Mouse (Mus musculus): ENCODE data around the gene Gucy2g. TPM values are rescaled to one million over a fixed set of nuclear protein-coding genes. Genes with fewer than 3 reads are reported as not detected.

Gene Gucy2g
- polyA plus RNA-seq, 1 experiment from 2014 or later, result 0.06 TPM

DNA sequence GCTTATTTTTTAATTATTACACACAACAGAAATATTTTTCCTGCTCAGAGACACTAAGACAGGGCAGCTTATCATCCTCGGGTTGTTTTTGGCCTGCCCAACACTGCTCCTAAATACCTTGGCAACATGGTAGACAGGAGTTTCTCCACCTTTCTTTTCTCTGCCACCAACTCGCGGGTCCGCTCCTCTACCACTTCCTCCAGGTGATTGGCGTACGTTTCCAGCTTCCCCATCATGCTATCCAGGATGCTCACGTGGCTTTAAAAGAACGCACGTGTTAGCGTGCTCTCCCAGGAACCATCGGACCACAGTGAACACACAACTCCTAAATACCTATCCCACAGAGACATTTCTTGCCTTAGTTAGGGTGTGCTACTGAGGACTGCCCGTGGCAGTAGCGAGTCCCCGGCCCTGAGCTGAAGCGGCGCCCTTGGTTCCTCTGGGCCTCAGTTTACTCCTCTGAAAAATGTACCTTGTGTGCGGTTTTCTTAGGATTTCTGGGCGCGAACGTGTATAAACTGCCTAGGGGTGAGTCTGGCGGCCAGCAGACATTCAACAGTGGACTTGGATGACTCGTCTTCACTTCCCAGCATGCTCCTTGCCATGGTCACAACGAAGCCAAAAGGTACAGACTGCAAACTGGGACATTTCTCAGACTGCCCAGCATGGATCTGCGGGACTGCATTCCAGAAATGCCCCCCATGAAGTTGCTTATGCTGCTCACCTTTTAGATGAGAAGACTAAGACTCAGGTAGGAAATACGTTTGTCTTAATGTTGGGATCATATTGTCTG, 33.1 kb downstream of the Gucy2g start:
- H3K9me3 ChIP-seq (ENCODE audit: control insufficient read depth, low read length), result no peaks in the 10 kb centered on the region
- H3K36me3 ChIP-seq (ENCODE audit: control insufficient read depth, insufficient read depth, low read length), result no peaks in the 10 kb centered on the region
- no peak overlapping the region for H3K9ac ChIP-seq (ENCODE audit: low read depth, low read length)
- H3K27ac ChIP-seq (replicated peaks; ENCODE audit: low read depth, low read length), result no peak overlapping the region
- no peaks in the 10 kb centered on the region for H3K4me1 ChIP-seq (ENCODE audit: control insufficient read depth, insufficient read depth, low read length)
- 0 out of 2 replicates have a peak, but pooled peaks cover 5% of the 10 kb centered on the region for H3K27me3 ChIP-seq (replicated peaks; ENCODE audit: control insufficient read depth, insufficient read depth, low read length)
- 60% methylated on average over 25 of the region's 25 CpGs for WGBS
- no peak overlapping the region for H3K4me2 ChIP-seq (ENCODE audit: low read depth, low read length)
- DNase-seq (ENCODE audit: low spot score), result no peak
- H3K4me3 ChIP-seq (ENCODE audit: low read depth, low read length), result no peak overlapping the region
- no peak for ATAC-seq (ENCODE audit: low read depth)

- H3K9me3 ChIP-seq (ENCODE audit: control insufficient read depth, low read length), result no peaks in the 10 kb centered on the region
- H3K27ac ChIP-seq (replicated peaks; ENCODE audit: low read depth, low read length), result no peak overlapping the region
- H3K36me3 ChIP-seq (ENCODE audit: control insufficient read depth, insufficient read depth, low read length), result no peaks in the 10 kb centered on the region
- no peak overlapping the region for H3K4me3 ChIP-seq (ENCODE audit: low read depth, low read length)
- H3K9ac ChIP-seq (ENCODE audit: low read depth, low read length), result no peak overlapping the region
- no peak overlapping the region for H3K4me2 ChIP-seq (ENCODE audit: low read depth, low read length)
- DNase-seq (ENCODE audit: low spot score) (no peak), ATAC-seq (ENCODE audit: low read depth) (no peak)
- WGBS, result 62% methylated on average over 6 of the region's 6 CpGs
- no peaks in the 10 kb centered on the region for H3K4me1 ChIP-seq (ENCODE audit: control insufficient read depth, insufficient read depth, low read length)
- H3K27me3 ChIP-seq (replicated peaks; ENCODE audit: control insufficient read depth, insufficient read depth, low read length), result 0 out of 2 replicates have a peak, but pooled peaks cover 5% of the 10 kb centered on the region
Measured at GRCm38 (mm10) chr19:55207205-55207604, 33.8 kb downstream of the Gucy2g start.

- peak; percentile 64 for DNase-seq (ENCODE audit: low spot score)
- no peaks in the 10 kb centered on the region for H3K36me3 ChIP-seq (ENCODE audit: control insufficient read depth, insufficient read depth, low read length)
Measured at GRCm38 (mm10) chr19:55206482-55207138, 34.4 kb downstream of the Gucy2g start.

DNA sequence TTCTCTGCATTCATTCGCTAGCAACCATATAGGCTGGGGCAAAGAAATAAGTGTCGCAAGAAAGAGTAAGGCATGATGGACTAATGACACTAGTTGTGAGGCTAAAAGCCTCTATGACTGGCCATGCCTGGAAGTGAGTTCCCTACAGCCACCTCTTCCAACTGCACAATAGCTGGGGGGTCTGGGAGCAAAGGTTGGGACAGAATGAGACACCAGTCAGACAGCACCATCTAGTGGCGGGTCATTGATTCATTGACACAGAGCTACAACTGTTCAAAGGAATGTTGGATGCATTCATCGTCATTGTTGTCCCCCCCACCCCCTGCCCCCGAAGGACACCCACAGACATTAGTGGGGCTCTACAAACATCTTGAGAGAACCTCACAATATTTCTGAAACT, 42.7 kb downstream of the Gucy2g start:
- H3K4me2 ChIP-seq (ENCODE audit: low read depth, low read length), result peak overlapping the region; percentile 34
- H3K4me3 ChIP-seq (ENCODE audit: low read depth, low read length), result no peak overlapping the region
- H3K27me3 ChIP-seq (replicated peaks; ENCODE audit: control insufficient read depth, insufficient read depth, low read length), result no peaks in the 10 kb centered on the region
- no peak overlapping the region for H3K27ac ChIP-seq (replicated peaks; ENCODE audit: low read depth, low read length)
- no peaks in the 10 kb centered on the region for H3K9me3 ChIP-seq (ENCODE audit: control insufficient read depth, low read length)
- no peaks in the 10 kb centered on the region for H3K4me1 ChIP-seq (ENCODE audit: control insufficient read depth, insufficient read depth, low read length)
- peak; percentile 76 for DNase-seq (ENCODE audit: low spot score)
- no peak overlapping the region for H3K9ac ChIP-seq (ENCODE audit: low read depth, low read length)
- ATAC-seq (ENCODE audit: low read depth), result peak; percentile 78
- H3K36me3 ChIP-seq (ENCODE audit: control insufficient read depth, insufficient read depth, low read length), result no peaks in the 10 kb centered on the region
- 34% methylated on average over 5 of the region's 5 CpGs for WGBS

More at GRCm38 (mm10) chr19:55206482-55207138, 34.4 kb downstream of the Gucy2g start:
- Histone ChIP-seq H3K27ac (replicated peaks; ENCODE audit: low read depth, low read length) (no peak overlapping the region), H3K4me1 (ENCODE audit: control insufficient read depth, insufficient read depth, low read length) (no peaks in the 10 kb centered on the region), H3K4me3 (ENCODE audit: low read depth, low read length) (no peak overlapping the region), H3K9ac (ENCODE audit: low read depth, low read length) (no peak overlapping the region), H3K4me2 (ENCODE audit: low read depth, low read length) (no peak overlapping the region), H3K27me3 (replicated peaks; ENCODE audit: control insufficient read depth, insufficient read depth, low read length) (0 out of 2 replicates have a peak, but pooled peaks cover 5% of the 10 kb centered on the region), H3K9me3 (ENCODE audit: control insufficient read depth, low read length) (no peaks in the 10 kb centered on the region)
- WGBS, result 36% methylated on average over 8 of the region's 8 CpGs
- no peak for ATAC-seq (ENCODE audit: low read depth)

- no peak for DNase-seq (ENCODE audit: low spot score)
- H3K4me3 ChIP-seq (ENCODE audit: low read depth, low read length), result no peak overlapping the region
- H3K4me2 ChIP-seq (ENCODE audit: low read depth, low read length), result no peak overlapping the region
- no peak for ATAC-seq (ENCODE audit: low read depth)
- no peaks in the 10 kb centered on the region for H3K9me3 ChIP-seq (ENCODE audit: control insufficient read depth, low read length)
- no peak overlapping the region for H3K9ac ChIP-seq (ENCODE audit: low read depth, low read length)
- no peaks in the 10 kb centered on the region for H3K36me3 ChIP-seq (ENCODE audit: control insufficient read depth, insufficient read depth, low read length)
- H3K4me1 ChIP-seq (ENCODE audit: control insufficient read depth, insufficient read depth, low read length), result no peaks in the 10 kb centered on the region
- no peak overlapping the region for H3K27ac ChIP-seq (replicated peaks; ENCODE audit: low read depth, low read length)
- WGBS, result 94% methylated on average over 3 of the region's 3 CpGs
- no peaks in the 10 kb centered on the region for H3K27me3 ChIP-seq (replicated peaks; ENCODE audit: control insufficient read depth, insufficient read depth, low read length)
Measured at GRCm38 (mm10) chr19:55195574-55195973, 45.5 kb downstream of the Gucy2g start.

- no peaks in the 10 kb centered on the region for H3K27me3 ChIP-seq (replicated peaks; ENCODE audit: control insufficient read depth, insufficient read depth, low read length)
Measured at GRCm38 (mm10) chr19:55194520-55195170, 46.4 kb downstream of the Gucy2g start.

GRCm38 (mm10) chr19:55193717-55194394, 47.2 kb downstream of the Gucy2g start:
- no peak overlapping the region for H3K4me2 ChIP-seq (ENCODE audit: low read depth, low read length)
- ATAC-seq (ENCODE audit: low read depth) (no peak), DNase-seq (ENCODE audit: low spot score) (no peak)
- H3K27ac ChIP-seq (replicated peaks; ENCODE audit: low read depth, low read length), result no peak overlapping the region
- H3K4me1 ChIP-seq (ENCODE audit: control insufficient read depth, insufficient read depth, low read length), result no peaks in the 10 kb centered on the region
- H3K9ac ChIP-seq (ENCODE audit: low read depth, low read length), result no peak overlapping the region
- 69% methylated on average over 11 of the region's 11 CpGs for WGBS
- no peaks in the 10 kb centered on the region for H3K36me3 ChIP-seq (ENCODE audit: control insufficient read depth, insufficient read depth, low read length)
- no peaks in the 10 kb centered on the region for H3K27me3 ChIP-seq (replicated peaks; ENCODE audit: control insufficient read depth, insufficient read depth, low read length)
- no peaks in the 10 kb centered on the region for H3K9me3 ChIP-seq (ENCODE audit: control insufficient read depth, low read length)
- no peak overlapping the region for H3K4me3 ChIP-seq (ENCODE audit: low read depth, low read length)

More at GRCm38 (mm10) chr19:55194520-55195170, 46.4 kb downstream of the Gucy2g start:
- peak; percentile 69 for DNase-seq (ENCODE audit: low spot score)
- H3K9me3 ChIP-seq (ENCODE audit: control insufficient read depth, low read length), result no peaks in the 10 kb centered on the region
- ATAC-seq (ENCODE audit: low read depth), result peak; percentile 81
- H3K4me3 ChIP-seq (ENCODE audit: low read depth, low read length), result no peak overlapping the region
- 51% methylated on average over 7 of the region's 7 CpGs for WGBS
- no peak overlapping the region for H3K27ac ChIP-seq (replicated peaks; ENCODE audit: low read depth, low read length)
- no peak overlapping the region for H3K4me2 ChIP-seq (ENCODE audit: low read depth, low read length)
- H3K36me3 ChIP-seq (ENCODE audit: control insufficient read depth, insufficient read depth, low read length), result no peaks in the 10 kb centered on the region
- no peaks in the 10 kb centered on the region for H3K4me1 ChIP-seq (ENCODE audit: control insufficient read depth, insufficient read depth, low read length)
- H3K9ac ChIP-seq (ENCODE audit: low read depth, low read length), result no peak overlapping the region

DNA sequence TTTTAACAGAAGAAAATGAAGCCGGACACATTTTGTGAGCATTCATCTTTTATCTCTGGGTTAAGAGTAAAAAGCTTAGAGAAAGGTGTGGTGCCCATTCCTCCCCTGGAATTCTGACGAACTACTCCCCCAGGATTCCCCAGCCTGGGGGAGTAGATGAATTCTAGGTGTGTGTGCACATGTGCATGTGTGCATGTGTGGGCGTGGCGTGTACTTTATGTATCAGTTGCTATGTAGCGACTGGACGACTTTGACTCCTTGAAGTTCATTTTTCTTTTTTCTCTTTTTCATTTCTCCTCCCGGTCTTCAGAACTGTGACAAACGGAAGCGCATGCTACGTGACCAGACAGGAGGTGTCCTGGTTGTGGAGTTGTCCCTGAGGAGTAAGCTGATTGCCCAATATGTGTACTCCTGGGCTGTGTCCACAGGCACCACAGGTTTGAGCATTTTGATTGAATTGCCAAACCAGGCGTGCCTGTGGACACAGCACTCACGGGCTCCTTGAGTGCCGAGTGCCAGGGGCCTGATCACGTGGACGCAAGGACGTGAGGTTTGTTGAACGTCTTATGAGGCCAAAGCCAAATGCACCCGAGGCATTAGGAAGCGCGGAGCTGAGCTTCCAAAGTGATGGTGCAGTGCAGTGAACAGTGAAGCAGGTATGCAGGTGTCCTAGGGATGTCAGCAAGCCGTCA, 48.6 kb downstream of the Gucy2g start:
- Histone ChIP-seq H3K9ac (ENCODE audit: low read depth, low read length) (no peak overlapping the region), H3K27me3 (replicated peaks; ENCODE audit: control insufficient read depth, insufficient read depth, low read length) (no peaks in the 10 kb centered on the region), H3K4me3 (ENCODE audit: low read depth, low read length) (no peak overlapping the region), H3K27ac (replicated peaks; ENCODE audit: low read depth, low read length) (no peak overlapping the region), H3K4me1 (ENCODE audit: control insufficient read depth, insufficient read depth, low read length) (no peaks in the 10 kb centered on the region), H3K36me3 (ENCODE audit: control insufficient read depth, insufficient read depth, low read length) (no peaks in the 10 kb centered on the region), H3K9me3 (ENCODE audit: control insufficient read depth, low read length) (no peaks in the 10 kb centered on the region), H3K4me2 (ENCODE audit: low read depth, low read length) (no peak overlapping the region)
- DNase-seq (ENCODE audit: low spot score), result no peak
- WGBS, result 89% methylated on average over 21 of the region's 21 CpGs
- ATAC-seq (ENCODE audit: low read depth), result no peak
